Mouse (Mus musculus): ENCODE measurements at regions not wholly inside any gene's neighbourhood (a gene's known extent, or its start where the extent isn't known, plus 50 kb on each side); places are given as distances from the start of the nearest gene placed in this dataset.

GRCm38 (mm10) chr11:111715401-111715800 is 649.4 kb downstream of the Kcnj2 start:
- no peak for DNase-seq (ENCODE audit: low spot score)

- no peak for DNase-seq (ENCODE audit: low spot score)
Measured at GRCm38 (mm10) chr11:111722276-111722675, 656.3 kb downstream of the Kcnj2 start.

- DNase-seq (ENCODE audit: low spot score), result no peak
Measured at GRCm38 (mm10) chr11:111728148-111728547, 662.2 kb downstream of the Kcnj2 start.

GRCm38 (mm10) chr11:111732096-111732495 is 666.1 kb downstream of the Kcnj2 start:
- DNase-seq (ENCODE audit: low spot score), result peak; percentile 40

GRCm38 (mm10) chr11:111735446-111735845 is 669.5 kb downstream of the Kcnj2 start:
- DNase-seq (ENCODE audit: low spot score), result no peak

- no peak for DNase-seq (ENCODE audit: low spot score)
Measured at GRCm38 (mm10) chr11:111735961-111736360, 670.0 kb downstream of the Kcnj2 start.

GRCm38 (mm10) chr11:111743356-111743755 is 677.4 kb downstream of the Kcnj2 start:
- DNase-seq (ENCODE audit: low spot score), result peak; percentile 54

GRCm38 (mm10) chr11:111747262-111747946 is 681.4 kb downstream of the Kcnj2 start:
- DNase-seq (ENCODE audit: low spot score), result no peak

- no peak for DNase-seq (ENCODE audit: low spot score)
Measured at GRCm38 (mm10) chr11:111747947-111748322, 682.0 kb downstream of the Kcnj2 start.

GRCm38 (mm10) chr11:111748496-111748895 is 682.5 kb downstream of the Kcnj2 start:
- no peak for DNase-seq (ENCODE audit: low spot score)

GRCm38 (mm10) chr11:111754735-111755134 is 688.8 kb downstream of the Kcnj2 start:
- no peak for DNase-seq (ENCODE audit: low spot score)

GRCm38 (mm10) chr11:111763081-111763480 is 697.1 kb downstream of the Kcnj2 start:
- DNase-seq (ENCODE audit: low spot score), result no peak

GRCm38 (mm10) chr11:111766371-111767011 is 700.5 kb downstream of the Kcnj2 start:
- peak; percentile 42 for DNase-seq (ENCODE audit: low spot score)

GRCm38 (mm10) chr11:111767012-111767392 is 701.0 kb downstream of the Kcnj2 start:
- DNase-seq (ENCODE audit: low spot score), result no peak

GRCm38 (mm10) chr11:111774108-111774679 is 708.2 kb downstream of the Kcnj2 start:
- no peak for DNase-seq (ENCODE audit: low spot score)

- no peak for DNase-seq (ENCODE audit: low spot score)
Measured at GRCm38 (mm10) chr11:111781321-111781720, 715.4 kb downstream of the Kcnj2 start.

- no peak for DNase-seq (ENCODE audit: low spot score)
Measured at GRCm38 (mm10) chr11:111791267-111791926, 725.4 kb downstream of the Kcnj2 start.

- no peak for DNase-seq (ENCODE audit: low spot score)
Measured at GRCm38 (mm10) chr11:111801033-111801432, 735.1 kb downstream of the Kcnj2 start.

- DNase-seq (ENCODE audit: low spot score), result no peak
Measured at GRCm38 (mm10) chr11:111816176-111816775, 750.3 kb downstream of the Kcnj2 start.

GRCm38 (mm10) chr11:111818124-111818523 is 752.2 kb downstream of the Kcnj2 start:
- peak; percentile 53 for DNase-seq (ENCODE audit: low spot score)

- peak; percentile 22 for DNase-seq (ENCODE audit: low spot score)
Measured at GRCm38 (mm10) chr11:111820356-111820755, 754.4 kb downstream of the Kcnj2 start.

GRCm38 (mm10) chr11:111828455-111828854 is 762.5 kb downstream of the Kcnj2 start:
- DNase-seq (ENCODE audit: low spot score), result peak; percentile 14

All from embryo, embryonic 10.5 days (tissue).